Mouse (Mus musculus) heart, embryonic 11.5 days (tissue): Measurements from ENCODE around the gene Gm11627. TPM values are rescaled to one million over a fixed set of nuclear protein-coding genes. Genes with fewer than 3 reads are reported as not detected.

Experiments used
- ATAC-seq: fragments of 200-750 bp; cut with Nextera tagmentation; replicated peaks from 2 replicates; pipeline ENCODE4 v1.8.0; 2017; ENCODE audit warnings: moderate library complexity; ENCODE audit not compliant: insufficient number of reproducible peaks, low FRiP score, low TSS enrichment
- H3K27ac ChIP-seq: fragments of 300-500 bp; sonication (generic); 2 replicates; pipeline ENCODE4 v1.5.1; 2014; ENCODE audit warnings: mild to moderate bottlenecking, low read depth, low read length
- H3K27me3 ChIP-seq: fragments of 300-500 bp; sonication (generic); 2 replicates; pipeline ENCODE4 v1.6.1; 2014; ENCODE audit warnings: mild to moderate bottlenecking, low read length, mixed read lengths; ENCODE audit not compliant: control insufficient read depth, insufficient read depth
- H3K36me3 ChIP-seq: fragments of 300-500 bp; sonication (generic); 2 replicates; pipeline ENCODE4 v1.6.1; 2014; ENCODE audit warnings: mild to moderate bottlenecking, low read length, moderate library complexity, mixed read lengths; ENCODE audit not compliant: control insufficient read depth, insufficient read depth
- H3K4me1 ChIP-seq: fragments of 300-500 bp; sonication (generic); 2 replicates; pipeline ENCODE4 v1.6.1; 2014; ENCODE audit warnings: low read length; ENCODE audit not compliant: control insufficient read depth, insufficient read depth
- H3K4me2 ChIP-seq: fragments of 300-500 bp; sonication (generic); 2 replicates; pipeline ENCODE4 v1.6.1; 2014; ENCODE audit warnings: mild to moderate bottlenecking, moderate library complexity
- H3K4me3 ChIP-seq: fragments of 300-500 bp; sonication (generic); 2 replicates; pipeline ENCODE4 v1.5.1; 2014; ENCODE audit warnings: low read depth, low read length
- H3K9ac ChIP-seq: fragments of 300-500 bp; sonication (generic); 2 replicates; pipeline ENCODE4 v1.6.1; 2014; ENCODE audit warnings: mild to moderate bottlenecking, low read depth, low read length, moderate library complexity
- H3K9me3 ChIP-seq: fragments of 300-500 bp; sonication (generic); replicated peaks from 2 replicates; pipeline ENCODE4 v1.6.1; 2016; ENCODE audit warnings: low read length; ENCODE audit not compliant: control insufficient read depth
- WGBS: fragments of 180-500 bp; shearing (Covaris S2); extraction: QIAGEN DNeasy Blood & Tissue Kit; methylation state at CpG from one replicate; pipeline ENCODE4 v1.1.7; 2014; ENCODE audit not compliant: insufficient replicate concordance; 5-methylcytosine and 5-hydroxymethylcytosine counted together
- polyA plus RNA-seq: library from polyadenylated mRNA; unstranded; fragments of >200 nt; fragmentation: Nextera tagmentation; extraction: Ambion mirVana; gene quantifications from 2 replicates; pipeline ENCODE4 v1.2.1, GENCODE M21; 2014

The Gm11627 gene
- polyA plus RNA-seq, 1 experiment from 2014 or later, result 13.6 TPM

DNA sequence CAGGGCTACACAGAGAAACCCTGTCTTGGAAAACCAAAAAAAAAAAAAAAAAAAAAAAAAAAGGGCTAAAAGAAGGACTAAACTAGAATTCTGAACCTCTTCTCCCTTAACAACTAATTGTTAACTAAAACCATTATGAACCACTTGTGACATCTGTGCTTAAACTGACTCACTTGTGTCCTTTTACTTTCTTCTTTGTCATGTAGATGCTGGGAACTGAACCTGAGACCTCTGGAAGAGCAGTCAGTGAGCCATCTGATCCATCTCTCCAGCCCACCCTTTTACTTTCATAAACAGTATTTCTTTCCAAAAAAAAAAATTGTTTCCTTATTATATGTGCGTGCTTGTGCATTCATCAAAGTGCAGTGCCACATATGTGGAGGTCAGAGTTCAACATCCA lies 39.6 kb downstream of the Gm11627 start:
- H3K4me2 ChIP-seq, result no peak overlapping the region
- WGBS, result 92% methylated on average over 1 of the region's 1 CpGs
- H3K9ac ChIP-seq, result no peak overlapping the region
- no peaks in the 10 kb centered on the region for H3K27me3 ChIP-seq
- peaks cover 10% of the 10 kb centered on the region; the same call in 1 of the 2 replicates for H3K4me1 ChIP-seq
- H3K36me3 ChIP-seq, result no peaks in the 10 kb centered on the region
- no peak for ATAC-seq
- H3K9me3 ChIP-seq, result no peaks in the 10 kb centered on the region
- H3K4me3 ChIP-seq, result no peak overlapping the region
- no peak overlapping the region for H3K27ac ChIP-seq

GRCm38 (mm10) chr11:102536210-102536609 lies 43.1 kb downstream of the Gm11627 start:
- Histone ChIP-seq H3K9me3 (no peaks in the 10 kb centered on the region), H3K27me3 (no peaks in the 10 kb centered on the region), H3K4me1 (peaks cover 12% of the 10 kb centered on the region; the same call in 1 of the 2 replicates), H3K4me2 (no peak overlapping the region), H3K36me3 (no peaks in the 10 kb centered on the region), H3K4me3 (no peak overlapping the region), H3K27ac (no peak overlapping the region), H3K9ac (no peak overlapping the region)
- WGBS, result 67% methylated on average over 3 of the region's 3 CpGs
- no peak for ATAC-seq

DNA sequence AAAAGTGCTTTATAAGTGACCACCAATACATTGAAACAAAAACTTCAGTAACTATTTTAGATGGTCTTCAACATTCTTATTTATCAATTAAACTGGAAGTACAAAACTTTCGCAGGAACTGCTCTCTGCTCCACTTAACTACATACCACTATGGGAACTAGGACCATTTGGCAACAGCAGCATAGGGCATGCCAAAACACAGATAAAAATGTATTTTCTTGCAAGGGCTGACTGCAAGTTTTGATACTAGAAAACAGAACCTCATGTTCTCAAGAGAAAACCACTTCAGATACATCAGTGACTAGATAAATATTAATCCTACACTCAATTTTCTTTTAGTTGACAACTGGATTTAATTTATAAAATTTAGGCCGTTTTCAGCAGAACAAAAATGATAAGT lies 45.2 kb downstream of the Gm11627 start:
- H3K27ac ChIP-seq, result no peak overlapping the region
- H3K4me2 ChIP-seq, result no peak overlapping the region
- WGBS, result 89% methylated on average over 2 of the region's 2 CpGs
- peaks cover 10% of the 10 kb centered on the region; the same call in 1 of the 2 replicates for H3K4me1 ChIP-seq
- no peak for ATAC-seq
- H3K9ac ChIP-seq, result no peak overlapping the region
- H3K27me3 ChIP-seq, result no peaks in the 10 kb centered on the region
- no peaks in the 10 kb centered on the region for H3K36me3 ChIP-seq
- H3K4me3 ChIP-seq, result no peak overlapping the region
- no peaks in the 10 kb centered on the region for H3K9me3 ChIP-seq

- 38% methylated on average over 5 of the region's 5 CpGs for WGBS
- Histone ChIP-seq H3K27ac (0 out of 2 replicates have a peak overlapping the region, but pooled peaks have one; percentile 46), H3K4me3 (no peak overlapping the region), H3K9me3 (no peaks in the 10 kb centered on the region), H3K9ac (no peak overlapping the region), H3K27me3 (no peaks in the 10 kb centered on the region), H3K4me1 (peaks cover 5% of the 10 kb centered on the region; the same call in 1 of the 2 replicates), H3K4me2 (no peak overlapping the region), H3K36me3 (no peaks in the 10 kb centered on the region)
- ATAC-seq, result no peak
These were observed 47.8 kb downstream of the Gm11627 start for GRCm38 (mm10) chr11:102531425-102531824.

Other genes with a start within 250 kb of the Gm11627 start
- gene Slc4a1, start 213.3 kb downstream of the Gm11627 start, polyA plus RNA-seq, result 102 and 112 TPM in 2 replicates
- 1.3 TPM in 2 replicates for gene Rundc3a, start 186.1 kb downstream of the Gm11627 start, polyA plus RNA-seq
- 274 and 281 TPM in 2 replicates for gene Slc25a39, start 171.5 kb downstream of the Gm11627 start, polyA plus RNA-seq
- gene Grn, start 149.1 kb downstream of the Gm11627 start, polyA plus RNA-seq, result 110 and 113 TPM in 2 replicates
- 3.1 and 5.1 TPM in 2 replicates for gene Fam171a2, start 131.8 kb downstream of the Gm11627 start, polyA plus RNA-seq
- 8.5 and 15.8 TPM in 2 replicates for gene Itga2b, start 109.3 kb downstream of the Gm11627 start, polyA plus RNA-seq
- 26.4 and 36.5 TPM in 2 replicates for gene Gpatch8, start 23.1 kb downstream of the Gm11627 start, polyA plus RNA-seq
- gene Fzd2, start 24.9 kb upstream of the Gm11627 start, polyA plus RNA-seq, result 23.9 and 25.0 TPM in 2 replicates
- gene Meioc, start 84.3 kb upstream of the Gm11627 start, polyA plus RNA-seq, result 0.96 and 1.1 TPM in 2 replicates
- gene Ccdc43, start 118.3 kb upstream of the Gm11627 start, polyA plus RNA-seq, result 39.5 and 41.8 TPM in 2 replicates
- gene Adam11, start 182.0 kb upstream of the Gm11627 start, polyA plus RNA-seq, result 5.4 and 6.7 TPM in 2 replicates
- gene Gjc1, start 240.2 kb upstream of the Gm11627 start, polyA plus RNA-seq, result 56.6 and 59.7 TPM in 2 replicates